ENCODE assay signal across 16 mouse cellular contexts in the genomic region with DNA sequence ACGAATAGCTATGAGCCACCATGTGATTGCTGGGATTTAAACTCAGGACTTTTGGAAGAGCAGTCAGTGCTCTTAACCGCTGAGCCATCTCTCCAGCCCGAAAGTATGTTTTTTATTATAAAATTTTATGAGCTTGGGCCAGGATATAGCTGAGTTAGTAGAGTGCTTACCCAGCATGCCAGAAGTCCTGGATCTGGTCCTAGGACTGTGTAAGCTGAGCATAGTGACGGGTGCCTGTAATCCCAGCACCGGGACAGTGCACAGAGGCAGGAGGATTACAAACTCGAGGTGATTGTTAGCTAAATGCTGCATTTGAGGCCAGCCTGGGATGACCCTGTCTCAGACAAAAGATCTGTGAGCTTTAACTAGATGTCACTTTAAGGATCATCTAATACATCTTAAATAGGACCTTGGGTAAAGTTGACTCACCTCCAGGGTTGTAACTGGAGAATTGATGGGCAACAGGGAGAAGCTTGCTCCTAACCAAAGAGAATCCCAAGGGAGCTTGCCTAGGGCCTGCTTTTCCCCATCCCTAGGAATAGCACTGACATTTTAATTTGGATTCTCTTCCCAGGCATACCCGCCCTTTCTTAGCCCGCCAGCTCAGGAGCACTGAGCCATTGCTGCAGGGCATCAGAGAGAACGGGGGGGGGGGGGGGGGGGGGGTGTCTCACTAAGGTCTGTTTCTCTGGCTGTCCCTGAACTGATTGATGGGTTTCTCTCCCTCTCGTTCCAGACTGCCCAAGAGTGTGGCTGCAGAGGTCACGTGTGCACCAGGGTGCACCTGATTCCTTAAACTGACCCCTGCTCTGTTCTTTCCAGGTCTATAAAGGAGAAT. TPM values are rescaled to one million over a fixed set of nuclear protein-coding genes. Genes with fewer than 3 reads are reported as not detected.
DNase-seq lines count a peak whose midpoint lies in the region; ATAC-seq and TF ChIP-seq lines count a peak whose summit lies in the region.
"Had no signal": no experiment of that assay in that cellular context is flagged by ENCODE, and none has a peak within 500 bp of the region (broad histone marks: within the 10 kb centered on the region; RNA-seq: fewer than 3 reads in every experiment).

No protein-coding gene starts in this region.

- no peak for TF ChIP-seq RAD21 in CH12.LX (IDR thresholded peaks at IDR 0.05; ENCODE audit: low read depth, low read length)

- no peaks in the 10 kb centered on the region for H3K36me3 ChIP-seq in kidney, postnatal 0 days (ENCODE audit: insufficient read depth, low read length)
- H3K36me3 ChIP-seq in CH12.LX (replicated peaks in 1 of 2; ENCODE audit: control insufficient read depth in 1 of 2, insufficient read depth in 1 of 2, low read length in 1 of 2) = peaks cover 12 to 75% of the 10 kb centered on the region in 2 experiments
- H3K36me3 ChIP-seq in limb, embryonic 14.5 days (ENCODE audit: control insufficient read depth, insufficient read depth, low read length) = peaks cover 10% of the 10 kb centered on the region; the same call in 1 of the 2 replicates
- H3K36me3 ChIP-seq in forebrain, embryonic 15.5 days = no peaks in the 10 kb centered on the region; the same call in 1 of the 2 replicates
- H3K36me3 ChIP-seq: forebrain, embryonic 12.5 days; heart, embryonic 15.5 days; neural tube, embryonic 15.5 days had no signal

- H3K27me3 ChIP-seq in kidney, postnatal 0 days (ENCODE audit: insufficient read depth, low read length) = no peaks in the 10 kb centered on the region
- H3K27me3 ChIP-seq in CH12.LX (replicated peaks) = no peaks in the 10 kb centered on the region
- H3K27me3 ChIP-seq in limb, embryonic 14.5 days (ENCODE audit: control insufficient read depth, insufficient read depth, low read length) = no peaks in the 10 kb centered on the region
- H3K27me3 ChIP-seq in forebrain, embryonic 15.5 days = no peaks in the 10 kb centered on the region
- H3K27me3 ChIP-seq: forebrain, embryonic 12.5 days; heart, embryonic 15.5 days; liver, embryonic 13.5 days; neural tube, embryonic 15.5 days had no signal

- H3K4me1 ChIP-seq in kidney, postnatal 0 days (replicated peaks; ENCODE audit: insufficient read depth, low read length) = no peaks in the 10 kb centered on the region
- peaks cover 4 to 22% of the 10 kb centered on the region in 2 experiments; a peak in 3 of 4 replicates for H3K4me1 ChIP-seq in CH12.LX (ENCODE audit: control insufficient read depth in 1 of 2, insufficient read depth in 2 of 2)
- peaks cover 6% of the 10 kb centered on the region; the same call in 1 of the 2 replicates for H3K4me1 ChIP-seq in limb, embryonic 14.5 days (ENCODE audit: control insufficient read depth, insufficient read depth, low read length)
- H3K4me1 ChIP-seq in forebrain, embryonic 15.5 days = no peaks in the 10 kb centered on the region
- H3K4me1 ChIP-seq: forebrain, embryonic 12.5 days; heart, embryonic 15.5 days; liver, embryonic 13.5 days had no signal

- dilution Hi-C loops in CH12.LX (cut with MboI; ENCODE audit: extremely low pct_ligation_motif_present, extremely low pct_unique_long_range_greater_than_20kb, low sequenced_read_pairs) = no loop called here

- H3K4me2 ChIP-seq in kidney, postnatal 0 days (ENCODE audit: low read length) = no peak overlapping the region
- peak overlapping the region; percentile 64 for H3K4me2 ChIP-seq in CH12.LX (ENCODE audit: insufficient read depth, low read depth, poor library complexity, severe bottlenecking)
- H3K4me2 ChIP-seq in limb, embryonic 14.5 days (replicated peaks; ENCODE audit: low read depth, low read length, severe bottlenecking) = no peak overlapping the region
- no peak overlapping the region for H3K4me2 ChIP-seq in forebrain, embryonic 15.5 days (replicated peaks)
- H3K4me2 ChIP-seq: forebrain, embryonic 12.5 days; heart, embryonic 15.5 days; liver, embryonic 13.5 days; neural tube, embryonic 15.5 days had no signal

- no peak overlapping the region for H3K4me3 ChIP-seq in kidney, postnatal 0 days (replicated peaks; ENCODE audit: low read depth, low read length)
- H3K4me3 ChIP-seq in CH12.LX (replicated peaks in 1 of 3; ENCODE audit: low read depth in 2 of 3, low read length in 2 of 3, poor library complexity in 1 of 3) = no peak overlapping the region
- no peak overlapping the region for H3K4me3 ChIP-seq in limb, embryonic 14.5 days (replicated peaks; ENCODE audit: low read length)
- H3K4me3 ChIP-seq in forebrain, embryonic 15.5 days = no peak overlapping the region
- H3K4me3 ChIP-seq: forebrain, embryonic 12.5 days; heart, embryonic 15.5 days; liver, embryonic 13.5 days; neural tube, embryonic 15.5 days had no signal

- no peak overlapping the region for H3K9ac ChIP-seq in kidney, postnatal 0 days (ENCODE audit: low read depth, low read length)
- H3K9ac ChIP-seq in CH12.LX (ENCODE audit: insufficient read depth, low read depth) = peak overlapping the region; percentile 40; the same call in 1 of the 2 replicates
- H3K9ac ChIP-seq in limb, embryonic 14.5 days (ENCODE audit: low read depth, low read length, severe bottlenecking) = no peak overlapping the region
- no peak overlapping the region for H3K9ac ChIP-seq in forebrain, embryonic 15.5 days (replicated peaks)
- H3K9ac ChIP-seq: forebrain, embryonic 12.5 days; heart, embryonic 15.5 days; liver, embryonic 13.5 days; neural tube, embryonic 15.5 days had no signal

- no peaks in the 10 kb centered on the region for H3K9me3 ChIP-seq in kidney, postnatal 0 days (replicated peaks; ENCODE audit: low read length)
- H3K9me3 ChIP-seq in CH12.LX (replicated peaks; ENCODE audit: low read length) = no peaks in the 10 kb centered on the region
- H3K9me3 ChIP-seq in limb, embryonic 14.5 days (ENCODE audit: control insufficient read depth, low read length) = no peaks in the 10 kb centered on the region
- no peaks in the 10 kb centered on the region for H3K9me3 ChIP-seq in forebrain, embryonic 15.5 days
- H3K9me3 ChIP-seq: forebrain, embryonic 12.5 days; heart, embryonic 15.5 days; liver, embryonic 13.5 days; neural tube, embryonic 15.5 days had no signal

- in situ Hi-C loops in CH12.LX (cut with MboI; ENCODE audit: low pct_ligation_motif_present, low pct_unique_long_range_greater_than_20kb, low sequenced_read_pairs) = no loop called here

- ATAC-seq in kidney, postnatal 0 days (replicated peaks; ENCODE audit: low FRiP score, low read depth) = peak; percentile 49; the same call in 1 of the 2 replicates
- peak; percentile 71 for ATAC-seq in limb, embryonic 14.5 days (ENCODE audit: low FRiP score, low read depth)
- no peak for ATAC-seq in forebrain, embryonic 15.5 days (replicated peaks)
- ATAC-seq: hindbrain, postnatal 0 days; midbrain, embryonic 16.5 days had no signal

- TF ChIP-seq POLR2A in CH12.LX (IDR thresholded peaks at IDR 0.05; ENCODE audit: low read depth, low read length) = no peak
- no peak for TF ChIP-seq POLR2A in limb, embryonic 14.5 days (IDR thresholded peaks at IDR 0.05; ENCODE audit: borderline replicate concordance, extremely low read depth, insufficient read depth, insufficient read length)

- no peak for TF ChIP-seq CTCF in kidney, postnatal 0 days (IDR thresholded peaks at IDR 0.05; ENCODE audit: low read depth)
- TF ChIP-seq CTCF in CH12.LX (conservative IDR thresholded peaks at IDR 0.05 in 1 of 2, IDR thresholded peaks at IDR 0.05 in 1 of 2; ENCODE audit: low read depth in 2 of 2, low read length in 2 of 2) = no peak

- WGBS in kidney, postnatal 0 days = 55% methylated on average over 11 of the region's 11 CpGs
- 34% methylated on average over 9 of the region's 11 CpGs for WGBS in limb, embryonic 14.5 days
- 79% methylated on average over 11 of the region's 11 CpGs for WGBS in forebrain, embryonic 15.5 days

- no peak for DNase-seq in kidney, postnatal 0 days (ENCODE audit: low spot score)
- no peak for DNase-seq in kidney, postnatal 36 days
- DNase-seq in CH12.LX (ENCODE audit: extremely low read depth) = no peak
- DNase-seq in brain, adult 2 months (ENCODE audit: low read depth, low spot score) = peak; percentile 29
- peak; percentile 43 for DNase-seq in limb, embryonic 14.5 days (ENCODE audit: low spot score)
- no peak for DNase-seq in lung, adult 18-20 months
- DNase-seq: adrenal gland, postnatal 14 days; cerebellum, adult 11 months; liver, embryonic 13.5 days had no signal

- 0 out of 2 replicates have a peak, but pooled peaks cover 2% of the 10 kb centered on the region for H3K79me2 ChIP-seq in CH12.LX (replicated peaks; ENCODE audit: control insufficient read depth, extremely low read depth, insufficient read depth, poor library complexity, severe bottlenecking)

- no peak for TF ChIP-seq EP300 in CH12.LX (IDR thresholded peaks at IDR 0.05; ENCODE audit: low read length)

- H3K27ac ChIP-seq in kidney, postnatal 0 days = no peak overlapping the region
- peak overlapping the region; percentile 43; the same call in 1 of the 2 replicates for H3K27ac ChIP-seq in CH12.LX (ENCODE audit: insufficient read depth, low read depth)
- no peak overlapping the region for H3K27ac ChIP-seq in limb, embryonic 14.5 days (replicated peaks; ENCODE audit: low read depth, low read length)
- H3K27ac ChIP-seq in forebrain, embryonic 15.5 days (replicated peaks) = no peak overlapping the region
- H3K27ac ChIP-seq: forebrain, embryonic 12.5 days; heart, embryonic 15.5 days; hindbrain, postnatal 0 days; liver, embryonic 13.5 days; macrophage; neural tube, embryonic 15.5 days had no signal

RNA-seq across cellular contexts. Expression of a gene that starts 15.8 kb away (rescaled TPM):
- 4.0 and 4.2 TPM in 2 replicates for polyA plus RNA-seq in kidney, postnatal 0 days (2015; fragmentation: Nextera tagmentation; extraction: Ambion mirVana)
- total RNA-seq in CH12.LX (2012; rRNA removed) = 3.7 and 4.3 TPM in 2 replicates
- 2.8 and 3.3 TPM in 2 replicates for total RNA-seq in CH12.LX (2014; rRNA removed)
- polyA plus RNA-seq in CH12.LX (2012; ENCODE audit: insufficient read length, low read depth) = 2.6 and 2.8 TPM in 2 replicates
- polyA plus RNA-seq in limb, embryonic 14.5 days (2012; rRNA removed) = 5.5 and 7.7 TPM in 2 replicates
- polyA plus RNA-seq in limb, embryonic 14.5 days (2014; fragmentation: Nextera tagmentation; extraction: Ambion mirVana) = 6.1 and 6.2 TPM in 2 replicates
- 13.5 TPM in 2 replicates for polyA plus RNA-seq in forebrain, embryonic 15.5 days (2015; fragmentation: Nextera tagmentation; extraction: Ambion mirVana)

RNA-seq across cellular contexts. Expression of a gene that starts 42.7 kb away (rescaled TPM):
- polyA plus RNA-seq in kidney, postnatal 0 days (2015; fragmentation: Nextera tagmentation; extraction: Ambion mirVana) = 28.1 and 31.8 TPM in 2 replicates
- 26.4 and 26.7 TPM in 2 replicates for total RNA-seq in CH12.LX (2012; rRNA removed)
- total RNA-seq in CH12.LX (2014; rRNA removed) = 19.3 and 20.1 TPM in 2 replicates
- 31.6 and 34.4 TPM in 2 replicates for polyA plus RNA-seq in CH12.LX (2012; ENCODE audit: insufficient read length, low read depth)
- polyA plus RNA-seq in limb, embryonic 14.5 days (2012; rRNA removed) = 20.2 and 21.7 TPM in 2 replicates
- 19.4 and 24.2 TPM in 2 replicates for polyA plus RNA-seq in limb, embryonic 14.5 days (2014; fragmentation: Nextera tagmentation; extraction: Ambion mirVana)
- 40.2 and 41.3 TPM in 2 replicates for polyA plus RNA-seq in forebrain, embryonic 15.5 days (2015; fragmentation: Nextera tagmentation; extraction: Ambion mirVana)

RNA-seq across cellular contexts. Expression of a gene that starts 55.8 kb away (rescaled TPM):
- polyA plus RNA-seq in kidney, postnatal 0 days (2015; fragmentation: Nextera tagmentation; extraction: Ambion mirVana) = 63.9 and 66.5 TPM in 2 replicates
- total RNA-seq in CH12.LX (2012; rRNA removed) (36.8 and 45.5 TPM in 2 replicates), CH12.LX (2014; rRNA removed) (49.9 and 52.5 TPM in 2 replicates)
- 43.2 and 50.4 TPM in 2 replicates for polyA plus RNA-seq in CH12.LX (2012; ENCODE audit: insufficient read length, low read depth)
- polyA plus RNA-seq in limb, embryonic 14.5 days (2012; rRNA removed) = 59.3 and 68.2 TPM in 2 replicates
- polyA plus RNA-seq in limb, embryonic 14.5 days (2014; fragmentation: Nextera tagmentation; extraction: Ambion mirVana) = 114 and 117 TPM in 2 replicates
- 57.5 and 57.7 TPM in 2 replicates for polyA plus RNA-seq in forebrain, embryonic 15.5 days (2015; fragmentation: Nextera tagmentation; extraction: Ambion mirVana)

Comparison
In these comparisons a context has a peak if more than half of its experiments do, and no peak if none do; other contexts are left out.
1. DNase-seq: peak in brain, adult 2 months (single experiment) and limb, embryonic 14.5 days (single experiment); none in kidney, postnatal 0 days (single experiment), kidney, postnatal 36 days (0 of 2), CH12.LX (single experiment) and lung, adult 18-20 months (0 of 2).